Comparison of ENCODE assay signal across 8 mouse cellular contexts in genomic region chr6:50111111-50111655, GRCm38 (mm10). TPM values are rescaled to one million over a fixed set of nuclear protein-coding genes. Genes with fewer than 3 reads are reported as not detected.
DNase-seq lines count a peak whose midpoint lies in the region; ATAC-seq and TF ChIP-seq lines count a peak whose summit lies in the region.

No protein-coding gene starts in this region.

- peaks cover 27% of the 10 kb centered on the region for H3K79me2 ChIP-seq in MEL (ENCODE audit: control insufficient read depth, insufficient read depth, low read length, poor library complexity)

- no peak for TF ChIP-seq POLR2A in MEL (IDR thresholded peaks at IDR 0.05; ENCODE audit: control insufficient read depth in 1 of 2, insufficient read depth in 1 of 2, low read depth in 1 of 2, low read length in 2 of 2, poor library complexity in 1 of 2)

- H3K4me3 ChIP-seq in heart, embryonic 10.5 days: peak overlapping the region; percentile 86
- H3K4me3 ChIP-seq in MEL (ENCODE audit: control insufficient read depth in 1 of 2, insufficient read depth in 1 of 2, low read depth in 2 of 2, low read length in 2 of 2): peak overlapping the region; percentile 91 to 92
- peak overlapping the region; percentile 84 for H3K4me3 ChIP-seq in heart, postnatal 0 days (ENCODE audit: low read depth, low read length)
- H3K4me3 ChIP-seq in midbrain, embryonic 11.5 days (ENCODE audit: low read depth, low read length): peak overlapping the region; percentile 84

- no peak for DNase-seq in heart, embryonic 10.5 days (ENCODE audit: low spot score)
- no peak for DNase-seq in heart, postnatal 25 days (ENCODE audit: low spot score)
- DNase-seq in MEL (ENCODE audit: low read depth, low spot score): peak; percentile 54
- no peak for DNase-seq in heart, postnatal 0 days (ENCODE audit: low spot score)
- peak; percentile 94 for DNase-seq in midbrain, embryonic 11.5 days (ENCODE audit: low spot score, missing footprints)
- no peak for DNase-seq in gastrocnemius, postnatal 4 days (ENCODE audit: low spot score in 2 of 2)
- DNase-seq in adrenal gland, adult 18-20 months (ENCODE audit: low spot score in 2 of 2): no peak

- H3K27ac ChIP-seq in heart, embryonic 10.5 days: peak overlapping the region; percentile 95
- H3K27ac ChIP-seq in MEL (ENCODE audit: control insufficient read depth, low read depth, low read length): peak overlapping the region; percentile 53
- H3K27ac ChIP-seq in heart, postnatal 0 days (ENCODE audit: low read depth): peak overlapping the region; percentile 81
- no peak overlapping the region for H3K27ac ChIP-seq in midbrain, embryonic 11.5 days (ENCODE audit: low read depth, low read length)

- no peak for TF ChIP-seq RAD21 in MEL (IDR thresholded peaks at IDR 0.05; ENCODE audit: low read depth, low read length)

- no peak for TF ChIP-seq EP300 in MEL (IDR thresholded peaks at IDR 0.05; ENCODE audit: low read depth in 1 of 2, low read length in 2 of 2)
- no peak for TF ChIP-seq EP300 in heart, postnatal 0 days (IDR thresholded peaks at IDR 0.05; ENCODE audit: low read depth)

- 14% methylated on average over 6 of the region's 6 CpGs for WGBS in heart, embryonic 10.5 days
- WGBS in heart, postnatal 0 days: 12% methylated on average over 6 of the region's 6 CpGs
- 12% methylated on average over 6 of the region's 6 CpGs for WGBS in midbrain, embryonic 11.5 days

- H3K36me3 ChIP-seq in heart, embryonic 10.5 days: no peaks in the 10 kb centered on the region
- H3K36me3 ChIP-seq in MEL (ENCODE audit: control insufficient read depth in 1 of 2, insufficient read depth in 2 of 2, low read length in 2 of 2): peaks cover 0 to 18% of the 10 kb centered on the region in 2 experiments; a peak in 2 of 4 replicates
- no peaks in the 10 kb centered on the region for H3K36me3 ChIP-seq in heart, postnatal 0 days (replicated peaks; ENCODE audit: control insufficient read depth, insufficient read depth, low read length)
- H3K36me3 ChIP-seq in midbrain, embryonic 11.5 days (ENCODE audit: control insufficient read depth, insufficient read depth, low read length): no peaks in the 10 kb centered on the region

- H3K27me3 ChIP-seq in heart, embryonic 10.5 days (ENCODE audit: insufficient read depth, poor library complexity, severe bottlenecking): peaks cover 9% of the 10 kb centered on the region; the same call in 1 of the 2 replicates
- H3K27me3 ChIP-seq in MEL (ENCODE audit: control insufficient read depth in 1 of 2, insufficient read depth in 2 of 2, low read length in 2 of 2): peaks cover 2 to 6% of the 10 kb centered on the region in 2 experiments
- 0 out of 2 replicates have a peak, but pooled peaks cover 5% of the 10 kb centered on the region for H3K27me3 ChIP-seq in heart, postnatal 0 days (ENCODE audit: control insufficient read depth, insufficient read depth, low read length)
- H3K27me3 ChIP-seq in midbrain, embryonic 11.5 days (ENCODE audit: control insufficient read depth, insufficient read depth, low read length): no peaks in the 10 kb centered on the region

- no peaks in the 10 kb centered on the region for H3K9me3 ChIP-seq in heart, embryonic 10.5 days
- H3K9me3 ChIP-seq in MEL (replicated peaks; ENCODE audit: insufficient read depth, low read length): no peaks in the 10 kb centered on the region
- no peaks in the 10 kb centered on the region for H3K9me3 ChIP-seq in heart, postnatal 0 days (replicated peaks; ENCODE audit: control insufficient read depth, low read length)
- H3K9me3 ChIP-seq in midbrain, embryonic 11.5 days (ENCODE audit: control insufficient read depth, low read length): no peaks in the 10 kb centered on the region

- H3K9ac ChIP-seq in MEL (ENCODE audit: control insufficient read depth, low read depth, low read length, poor library complexity, severe bottlenecking): peak overlapping the region; percentile 90
- H3K9ac ChIP-seq in heart, postnatal 0 days (replicated peaks; ENCODE audit: low read depth, low read length): peak overlapping the region; percentile 90
- H3K9ac ChIP-seq in midbrain, embryonic 11.5 days (ENCODE audit: low read length): peak overlapping the region; percentile 85

- H3K4me1 ChIP-seq in heart, embryonic 10.5 days: peaks cover 11% of the 10 kb centered on the region
- peaks cover 4% of the 10 kb centered on the region in 2 experiments for H3K4me1 ChIP-seq in MEL (ENCODE audit: control insufficient read depth in 1 of 2, insufficient read depth in 2 of 2, low read length in 2 of 2)
- 0 out of 2 replicates have a peak, but pooled peaks cover 10% of the 10 kb centered on the region for H3K4me1 ChIP-seq in heart, postnatal 0 days (ENCODE audit: control insufficient read depth, insufficient read depth)
- peaks cover 5% of the 10 kb centered on the region; the same call in 1 of the 2 replicates for H3K4me1 ChIP-seq in midbrain, embryonic 11.5 days (ENCODE audit: control insufficient read depth, insufficient read depth, low read length)

- H3K4me2 ChIP-seq in heart, postnatal 0 days (ENCODE audit: low read depth, low read length): peak overlapping the region; percentile 95
- peak overlapping the region; percentile 81 for H3K4me2 ChIP-seq in midbrain, embryonic 11.5 days

- TF ChIP-seq CTCF in MEL (IDR thresholded peaks at IDR 0.05 in 2 of 3, conservative IDR thresholded peaks at IDR 0.05 in 1 of 3; ENCODE audit: control insufficient read depth in 1 of 3, insufficient read depth in 1 of 3, low read depth in 2 of 3, low read length in 3 of 3, poor library complexity in 1 of 3, severe bottlenecking in 1 of 3): no peak
- TF ChIP-seq CTCF in heart, postnatal 0 days (IDR thresholded peaks at IDR 0.05; ENCODE audit: low read depth): no peak

- intact Hi-C loops in heart, postnatal 25 days (cut with DNase I): loop anchor here (5.0 kb wide), 1 partner anchor 594 kb away; no protein-coding TSS in a partner anchor

- no peak for ATAC-seq in heart, postnatal 0 days (ENCODE audit: insufficient read depth, low read depth)
- no peak for ATAC-seq in midbrain, embryonic 11.5 days (ENCODE audit: low FRiP score)
- ATAC-seq in cerebellum, adult (ENCODE audit: insufficient number of reproducible peaks, low FRiP score, low TSS enrichment): no peak

TF ChIP-seq in MEL, 35 proteins besides CTCF, POLR2A, EP300 and RAD21:
- no peak for TF ChIP-seq RCOR1 (IDR thresholded peaks at IDR 0.05; ENCODE audit: low read depth, low read length)
- TF ChIP-seq ZNF384 (IDR thresholded peaks at IDR 0.05; ENCODE audit: low read depth, low read length): no peak
- no peak for TF ChIP-seq TBP (IDR thresholded peaks at IDR 0.05; ENCODE audit: low read depth, low read length)
- TF ChIP-seq MYC (IDR thresholded peaks at IDR 0.05; ENCODE audit: low read depth, low read length): no peak
- no peak for TF ChIP-seq HCFC1 (IDR thresholded peaks at IDR 0.05; ENCODE audit: low read depth, low read length)
- no peak for TF ChIP-seq E2F4 (IDR thresholded peaks at IDR 0.05; ENCODE audit: borderline replicate concordance, low read depth, low read length)
- TF ChIP-seq POLR2AphosphoS5 (IDR thresholded peaks at IDR 0.05; ENCODE audit: borderline replicate concordance, low read depth, low read length): no peak
- TF ChIP-seq CHD2 (IDR thresholded peaks at IDR 0.05; ENCODE audit: low read length): no peak
- TF ChIP-seq GABPA (IDR thresholded peaks at IDR 0.05; ENCODE audit: low read depth, low read length): no peak
- no peak for TF ChIP-seq MYB (IDR thresholded peaks at IDR 0.05; ENCODE audit: low read depth, low read length)
- TF ChIP-seq GATA1 (IDR thresholded peaks at IDR 0.05; ENCODE audit: low read depth, low read length): no peak
- no peak for TF ChIP-seq MAZ (IDR thresholded peaks at IDR 0.05; ENCODE audit: low read depth, low read length)
- TF ChIP-seq TCF12 (IDR thresholded peaks at IDR 0.05; ENCODE audit: low read depth, low read length): no peak
TF ChIP-seq in MEL: peak in this region for 0.

RNA-seq across cellular contexts. Expression of gene Mpp6, which starts 1.1 kb away (rescaled TPM):
- 53.1 and 69.9 TPM in 2 replicates for polyA plus RNA-seq in heart, embryonic 10.5 days (2016; fragmentation: Nextera tagmentation; extraction: Ambion mirVana)
- 10 to 100 TPM; 59.7 to 61.3 TPM for total RNA-seq in heart, postnatal 25 days (2021)
- 68.1 and 79.5 TPM in 2 replicates for total RNA-seq in MEL (2012; rRNA removed)
- polyA plus RNA-seq in MEL (2012; ENCODE audit: insufficient read depth in 1 of 2, insufficient read length in 2 of 2, low read depth in 1 of 2, low replicate concordance in 2 of 2, missing spikeins in 1 of 2): 10 to 100 TPM in 1 of 2 experiments, not detected in 1; 74.8 TPM
- total RNA-seq in heart, postnatal 0 days (2014; rRNA removed; ENCODE audit: low replicate concordance): 46.5 and 86.9 TPM in 2 replicates
- polyA plus RNA-seq in heart, postnatal 0 days (2015; fragmentation: Nextera tagmentation; extraction: Ambion mirVana): 52.8 and 56.5 TPM in 2 replicates
- polyA plus RNA-seq in midbrain, embryonic 11.5 days (2014; fragmentation: Nextera tagmentation; extraction: Ambion mirVana): 71.7 and 81.6 TPM in 2 replicates
- total RNA-seq in gastrocnemius, postnatal 4 days (2021): 100 to 1,000 TPM; 126 to 157 TPM
- 10 to 100 TPM; 26.5 to 30.8 TPM for total RNA-seq in adrenal gland, adult 18-20 months (2021)

Comparison
In these comparisons a context has a peak if more than half of its experiments do, and no peak if none do; other contexts are left out.
1. DNase-seq: peak in MEL (single experiment) and midbrain, embryonic 11.5 days (single experiment); none in heart, embryonic 10.5 days (single experiment), heart, postnatal 25 days (single experiment), heart, postnatal 0 days (single experiment), gastrocnemius, postnatal 4 days (0 of 2) and adrenal gland, adult 18-20 months (0 of 2).
2. Peak in every context shown above with its lines, with median percentiles within 50 percentile points of each other: H3K4me3 ChIP-seq and H3K9ac ChIP-seq.